Mouse (Mus musculus): ENCODE data around the gene Hps4. TPM values are rescaled to one million over a fixed set of nuclear protein-coding genes. Genes with fewer than 3 reads are reported as not detected.

Hps4 gene
- polyA plus RNA-seq, 1 experiment = 43.5 TPM

DNA sequence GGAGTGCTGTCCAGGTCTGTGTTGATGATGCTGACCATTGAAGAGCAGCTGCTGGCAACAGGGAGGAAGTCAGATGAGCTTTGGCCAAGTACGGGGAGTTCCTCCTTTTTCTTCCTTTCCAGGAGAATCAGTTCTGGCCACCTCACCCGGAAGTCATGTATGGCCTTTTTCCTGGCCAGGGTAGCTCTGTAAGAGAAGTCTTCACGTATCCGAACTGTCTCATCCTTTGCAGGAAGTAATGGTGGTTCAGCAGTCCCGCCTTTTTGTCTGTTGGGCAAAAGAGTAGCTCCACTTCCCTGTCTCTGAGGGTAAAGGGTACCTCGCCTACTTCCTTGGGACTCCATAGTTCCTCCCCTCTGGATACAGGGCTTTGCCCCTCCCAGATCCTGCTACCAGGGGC lies 12.6 kb downstream of the Hps4 start:
- H3K36me3 ChIP-seq (ENCODE audit: control insufficient read depth, insufficient read depth, low read length) = no peaks in the 10 kb centered on the region; the same call in 1 of the 2 replicates
- H3K27me3 ChIP-seq (replicated peaks; ENCODE audit: control insufficient read depth, insufficient read depth, low read length) = no peaks in the 10 kb centered on the region
- no peaks in the 10 kb centered on the region for H3K4me1 ChIP-seq (ENCODE audit: control insufficient read depth, insufficient read depth, low read length)
- peak; percentile 19 for DNase-seq
- no peak overlapping the region for H3K27ac ChIP-seq (ENCODE audit: insufficient read depth, low read depth, low read length)
- no peak overlapping the region for H3K4me3 ChIP-seq (ENCODE audit: insufficient read depth, low read depth, low read length)
- WGBS = 72% methylated on average over 6 of the region's 6 CpGs
- TF ChIP-seq CTCF (conservative IDR thresholded peaks at IDR 0.05; ENCODE audit: insufficient read depth, insufficient read length, low read depth, low read length) = no peak
- TF ChIP-seq POLR2A (IDR thresholded peaks at IDR 0.05; ENCODE audit: low read depth, low read length) = no peak

DNA sequence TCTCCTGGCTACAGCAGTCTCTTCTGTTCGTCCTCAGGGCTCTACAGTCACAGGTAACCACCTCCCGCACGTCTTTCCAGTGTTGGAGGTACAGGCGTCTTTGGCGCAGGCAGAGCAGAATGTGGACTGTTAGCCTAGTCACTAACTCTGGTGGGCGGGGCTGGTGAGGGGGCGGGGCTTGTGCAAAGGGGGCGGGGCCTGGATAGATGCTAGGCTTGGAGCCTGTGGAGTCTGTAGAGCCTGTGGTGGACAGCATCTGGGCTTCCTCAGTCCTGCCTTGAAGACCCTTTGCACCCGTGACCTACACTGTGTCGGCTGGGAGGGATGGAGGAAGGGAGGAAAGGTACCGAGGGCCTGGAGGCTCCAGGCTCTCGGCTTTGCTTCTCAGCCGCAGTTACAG lies 13.0 kb downstream of the Hps4 start, which contains the start of gene Gm6583:
Gene Gm6583, minus strand, starts transcription at position 124 of the 400 bp plus-strand sequence.
- H3K27ac ChIP-seq (ENCODE audit: insufficient read depth, low read depth, low read length) = no peak within 1 kb of the TSS
- TF ChIP-seq CTCF (conservative IDR thresholded peaks at IDR 0.05; ENCODE audit: insufficient read depth, insufficient read length, low read depth, low read length) = no peak
- no peak for TF ChIP-seq POLR2A (IDR thresholded peaks at IDR 0.05; ENCODE audit: low read depth, low read length)
- H3K4me1 ChIP-seq (ENCODE audit: control insufficient read depth, insufficient read depth, low read length) = no peaks in the 10 kb centered on the region
- no peak within 1 kb of the TSS for H3K4me3 ChIP-seq (ENCODE audit: insufficient read depth, low read depth, low read length)
- no peaks in the 10 kb centered on the region; the same call in 1 of the 2 replicates for H3K36me3 ChIP-seq (ENCODE audit: control insufficient read depth, insufficient read depth, low read length)
- 62% methylated on average over 13 of the region's 13 CpGs for WGBS
- no peak for DNase-seq
- H3K27me3 ChIP-seq (replicated peaks; ENCODE audit: control insufficient read depth, insufficient read depth, low read length) = no peaks in the 10 kb centered on the region

DNA sequence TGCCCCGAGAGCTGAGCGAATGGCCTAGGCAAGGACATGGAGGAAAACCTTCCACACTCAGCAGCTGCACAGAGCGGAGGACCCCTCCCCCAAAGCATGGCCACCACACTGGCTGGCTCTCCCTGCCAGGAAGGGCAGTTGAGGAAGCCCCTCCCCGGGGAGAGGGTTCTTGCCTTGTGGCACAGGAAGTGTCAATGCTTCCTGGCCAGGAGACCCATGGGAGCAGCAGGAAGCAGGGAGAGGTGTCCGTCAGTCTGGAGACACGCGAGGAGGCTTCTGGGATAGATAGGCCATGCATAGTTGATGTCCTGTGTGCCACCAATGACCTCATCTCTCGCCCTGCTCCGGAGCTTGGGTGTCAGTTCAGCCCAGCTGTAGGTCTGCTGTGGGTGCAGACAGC lies 13.4 kb downstream of the Hps4 start:
- H3K27me3 ChIP-seq (replicated peaks; ENCODE audit: control insufficient read depth, insufficient read depth, low read length) = no peaks in the 10 kb centered on the region
- H3K36me3 ChIP-seq (ENCODE audit: control insufficient read depth, insufficient read depth, low read length) = no peaks in the 10 kb centered on the region; the same call in 1 of the 2 replicates
- DNase-seq = peak; percentile 53
- no peak for TF ChIP-seq CTCF (conservative IDR thresholded peaks at IDR 0.05; ENCODE audit: insufficient read depth, insufficient read length, low read depth, low read length)
- no peak overlapping the region for H3K4me3 ChIP-seq (ENCODE audit: insufficient read depth, low read depth, low read length)
- 85% methylated on average over 9 of the region's 9 CpGs for WGBS
- no peaks in the 10 kb centered on the region for H3K4me1 ChIP-seq (ENCODE audit: control insufficient read depth, insufficient read depth, low read length)
- no peak overlapping the region for H3K27ac ChIP-seq (ENCODE audit: insufficient read depth, low read depth, low read length)

DNA sequence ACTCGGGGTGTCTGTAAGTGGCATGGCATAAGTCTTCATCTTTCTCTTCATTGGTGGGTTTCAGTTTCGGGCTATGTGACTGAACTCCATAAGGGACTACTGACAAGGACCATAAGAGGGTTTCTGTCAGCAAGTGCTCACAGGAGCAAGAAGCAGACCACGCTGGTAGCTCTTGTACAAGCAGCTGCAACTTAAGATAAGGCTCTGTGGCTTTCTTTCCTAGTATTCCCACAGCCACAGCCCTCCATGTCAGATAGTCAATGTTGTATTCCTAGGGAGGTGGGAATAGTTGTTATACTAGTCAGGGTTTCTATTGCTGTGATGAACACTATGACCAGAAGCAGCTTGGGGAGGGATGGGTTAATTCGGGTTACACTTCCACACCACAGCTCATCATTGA lies 16.6 kb downstream of the Hps4 start:
- H3K27ac ChIP-seq (ENCODE audit: insufficient read depth, low read depth, low read length) = no peak overlapping the region
- DNase-seq = no peak
- H3K4me1 ChIP-seq (ENCODE audit: control insufficient read depth, insufficient read depth, low read length) = no peaks in the 10 kb centered on the region
- WGBS = 92% methylated on average over 4 of the region's 4 CpGs
- H3K36me3 ChIP-seq (ENCODE audit: control insufficient read depth, insufficient read depth, low read length) = no peaks in the 10 kb centered on the region
- no peak overlapping the region for H3K4me3 ChIP-seq (ENCODE audit: insufficient read depth, low read depth, low read length)
- TF ChIP-seq CTCF (conservative IDR thresholded peaks at IDR 0.05; ENCODE audit: insufficient read depth, insufficient read length, low read depth, low read length) = no peak
- no peak for TF ChIP-seq POLR2A (IDR thresholded peaks at IDR 0.05; ENCODE audit: low read depth, low read length)
- no peaks in the 10 kb centered on the region for H3K27me3 ChIP-seq (replicated peaks; ENCODE audit: control insufficient read depth, insufficient read depth, low read length)

DNA sequence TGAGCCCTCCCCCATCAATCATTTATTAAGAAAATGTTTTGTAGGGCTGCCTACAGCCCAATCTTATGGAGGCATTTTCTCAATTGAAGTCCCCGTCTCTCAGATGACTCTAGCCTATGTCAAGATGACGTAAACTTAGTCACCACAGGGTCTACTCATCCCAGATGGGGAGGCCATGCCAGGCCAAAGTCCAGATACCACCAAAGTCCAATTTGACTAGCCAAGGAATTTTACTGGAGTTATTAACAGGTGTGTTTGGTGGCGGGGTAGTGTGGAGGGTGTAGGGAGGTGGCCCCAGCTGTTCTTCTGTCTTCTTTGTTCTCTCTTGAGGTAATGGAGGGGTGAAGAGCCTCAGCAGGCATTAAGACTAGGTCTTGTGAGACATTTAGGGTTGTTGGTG lies 17.2 kb downstream of the Hps4 start:
- H3K27me3 ChIP-seq (replicated peaks; ENCODE audit: control insufficient read depth, insufficient read depth, low read length) = no peaks in the 10 kb centered on the region
- DNase-seq = no peak
- 76% methylated on average over 3 of the region's 3 CpGs for WGBS
- no peak overlapping the region for H3K27ac ChIP-seq (ENCODE audit: insufficient read depth, low read depth, low read length)
- no peak overlapping the region for H3K4me3 ChIP-seq (ENCODE audit: insufficient read depth, low read depth, low read length)
- no peaks in the 10 kb centered on the region for H3K4me1 ChIP-seq (ENCODE audit: control insufficient read depth, insufficient read depth, low read length)
- H3K36me3 ChIP-seq (ENCODE audit: control insufficient read depth, insufficient read depth, low read length) = peaks cover 2% of the 10 kb centered on the region; the same call in 1 of the 2 replicates
- TF ChIP-seq POLR2A (IDR thresholded peaks at IDR 0.05; ENCODE audit: low read depth, low read length) (no peak), CTCF (conservative IDR thresholded peaks at IDR 0.05; ENCODE audit: insufficient read depth, insufficient read length, low read depth, low read length) (no peak)

DNA sequence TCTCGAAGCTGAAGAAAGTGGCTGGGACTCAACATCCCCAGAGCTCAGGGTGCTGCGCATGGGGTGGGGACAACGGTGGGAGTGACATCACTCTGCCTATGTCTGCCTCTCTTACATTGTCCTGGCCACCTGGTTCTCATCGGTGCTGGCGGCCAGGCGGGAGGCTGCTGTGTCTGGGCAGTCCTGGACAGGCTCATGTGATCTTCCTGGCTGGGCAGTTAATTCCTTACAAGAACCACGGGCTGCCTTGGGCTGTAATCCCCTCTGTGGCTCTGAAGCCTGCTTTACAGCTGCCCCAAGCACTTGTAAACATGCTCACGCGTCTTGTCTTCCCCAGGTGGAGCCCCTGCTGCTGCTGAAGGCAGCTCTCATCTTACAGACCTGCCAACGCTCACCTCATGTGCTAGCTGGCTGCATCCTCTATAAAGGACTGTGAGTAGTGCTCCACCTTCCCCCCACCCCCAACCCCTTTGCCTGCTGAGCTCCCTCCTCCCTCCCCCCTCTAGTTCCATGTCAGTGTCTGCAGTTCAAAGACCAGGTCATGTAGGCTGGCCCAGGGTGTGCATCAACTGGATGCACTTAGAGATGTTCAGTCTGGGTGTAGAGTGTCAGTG lies 21.4 kb downstream of the Hps4 start:
- no peak for DNase-seq
- no peaks in the 10 kb centered on the region for H3K4me1 ChIP-seq (ENCODE audit: control insufficient read depth, insufficient read depth, low read length)
- H3K27ac ChIP-seq (ENCODE audit: insufficient read depth, low read depth, low read length) = no peak overlapping the region
- peaks cover 2% of the 10 kb centered on the region; the same call in 1 of the 2 replicates for H3K36me3 ChIP-seq (ENCODE audit: control insufficient read depth, insufficient read depth, low read length)
- no peaks in the 10 kb centered on the region for H3K27me3 ChIP-seq (replicated peaks; ENCODE audit: control insufficient read depth, insufficient read depth, low read length)
- 68% methylated on average over 10 of the region's 10 CpGs for WGBS
- TF ChIP-seq CTCF (conservative IDR thresholded peaks at IDR 0.05; ENCODE audit: insufficient read depth, insufficient read length, low read depth, low read length) (no peak), POLR2A (IDR thresholded peaks at IDR 0.05; ENCODE audit: low read depth, low read length) (no peak)
- H3K4me3 ChIP-seq (ENCODE audit: insufficient read depth, low read depth, low read length) = no peak overlapping the region

DNA sequence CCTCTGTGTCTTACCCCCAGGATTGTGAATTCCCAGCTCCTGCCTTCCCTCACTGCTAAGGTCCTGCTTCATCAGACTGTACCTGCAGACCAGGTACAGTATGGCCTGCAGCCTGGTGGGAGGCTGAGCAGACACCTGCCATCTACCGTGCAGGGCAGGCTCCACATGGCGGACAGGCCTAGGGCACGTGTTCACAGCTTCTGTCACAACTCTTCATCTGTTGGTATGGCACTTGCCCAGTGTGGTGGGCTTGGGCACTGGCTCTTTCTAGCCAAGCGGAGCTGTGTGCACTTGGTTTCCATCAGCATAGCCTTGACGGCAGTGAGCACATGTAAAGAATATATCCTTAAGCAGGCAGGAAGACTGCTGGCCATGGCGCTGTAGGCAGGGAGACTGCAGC lies 24.0 kb downstream of the Hps4 start:
- no peak for TF ChIP-seq CTCF (conservative IDR thresholded peaks at IDR 0.05; ENCODE audit: insufficient read depth, insufficient read length, low read depth, low read length)
- TF ChIP-seq POLR2A (IDR thresholded peaks at IDR 0.05; ENCODE audit: low read depth, low read length) = no peak
- Histone ChIP-seq H3K4me1 (ENCODE audit: control insufficient read depth, insufficient read depth, low read length) (no peaks in the 10 kb centered on the region), H3K4me3 (ENCODE audit: insufficient read depth, low read depth, low read length) (no peak overlapping the region), H3K27ac (ENCODE audit: insufficient read depth, low read depth, low read length) (no peak overlapping the region), H3K36me3 (ENCODE audit: control insufficient read depth, insufficient read depth, low read length) (peaks cover 2% of the 10 kb centered on the region; the same call in 1 of the 2 replicates), H3K27me3 (replicated peaks; ENCODE audit: control insufficient read depth, insufficient read depth, low read length) (no peaks in the 10 kb centered on the region)
- 95% methylated on average over 6 of the region's 6 CpGs for WGBS
- no peak for DNase-seq

All from kidney, adult 2 months (tissue).